Mouse (Mus musculus): ENCODE measurements around the gene Gm20422.

Gm20422 gene

GRCm38 (mm10) chr8:69793666-69794065 lies 19.0 kb upstream of the Gm20422 start:
- in situ Hi-C loops (cut with MseI, MboI): no loop called here

GRCm38 (mm10) chr8:69791415-69792068 lies 16.9 kb upstream of the Gm20422 start:
- in situ Hi-C loops (cut with MseI, MboI): no loop called here

- in situ Hi-C loops (cut with MseI, MboI): no loop called here
Measured at GRCm38 (mm10) chr8:69790773-69791367, 16.2 kb upstream of the Gm20422 start, which contains the start of the genes Atp13a1 and Zfp866. TSS of gene Atp13a1 (plus strand) at chr8:69791163. TSS of gene Zfp866 (minus strand) at chr8:69791178.

- in situ Hi-C loops (cut with MseI, MboI): no loop called here
Measured at GRCm38 (mm10) chr8:69790364-69790763, 15.7 kb upstream of the Gm20422 start.

- in situ Hi-C loops (cut with MseI, MboI): no loop called here
Measured at GRCm38 (mm10) chr8:69789731-69790130, 15.0 kb upstream of the Gm20422 start.

- in situ Hi-C loops (cut with MseI, MboI): no loop called here
Measured at GRCm38 (mm10) chr8:69789105-69789504, 14.4 kb upstream of the Gm20422 start.

- in situ Hi-C loops (cut with MseI, MboI): no loop called here
Measured at GRCm38 (mm10) chr8:69777111-69777510, 2.4 kb upstream of the Gm20422 start.

GRCm38 (mm10) chr8:69775149-69775534 lies 456 bp upstream of the Gm20422 start:
- in situ Hi-C loops (cut with MseI, MboI): no loop called here

GRCm38 (mm10) chr8:69772106-69772505 lies 2.6 kb downstream of the Gm20422 start:
- in situ Hi-C loops (cut with MseI, MboI): no loop called here

GRCm38 (mm10) chr8:69771221-69771620 lies 3.5 kb downstream of the Gm20422 start:
- in situ Hi-C loops (cut with MseI, MboI): no loop called here

GRCm38 (mm10) chr8:69761814-69762445 lies 12.8 kb downstream of the Gm20422 start:
- in situ Hi-C loops (cut with MseI, MboI): no loop called here

- in situ Hi-C loops (cut with MseI, MboI): no loop called here
Measured at GRCm38 (mm10) chr8:69758316-69758715, 16.4 kb downstream of the Gm20422 start.

GRCm38 (mm10) chr8:69752437-69752836 lies 22.2 kb downstream of the Gm20422 start:
- in situ Hi-C loops (cut with MseI, MboI): no loop called here

- in situ Hi-C loops (cut with MseI, MboI): no loop called here
Measured at GRCm38 (mm10) chr8:69749544-69750454, 24.9 kb downstream of the Gm20422 start, which contains the start of gene Zfp963. TSS of gene Zfp963 (minus strand) at chr8:69749970.

GRCm38 (mm10) chr8:69741231-69741630 lies 33.5 kb downstream of the Gm20422 start:
- in situ Hi-C loops (cut with MseI, MboI): no loop called here

GRCm38 (mm10) chr8:69740763-69741162 lies 33.9 kb downstream of the Gm20422 start:
- in situ Hi-C loops (cut with MseI, MboI): no loop called here

GRCm38 (mm10) chr8:69735495-69735894 lies 39.2 kb downstream of the Gm20422 start:
- in situ Hi-C loops (cut with MseI, MboI): no loop called here

GRCm38 (mm10) chr8:69717232-69717580 lies 57.5 kb downstream of the Gm20422 start:
- in situ Hi-C loops (cut with MseI, MboI): no loop called here

GRCm38 (mm10) chr8:69716403-69717231 lies 58.1 kb downstream of the Gm20422 start:
- in situ Hi-C loops (cut with MseI, MboI): no loop called here

- in situ Hi-C loops (cut with MseI, MboI): no loop called here
Measured at GRCm38 (mm10) chr8:69715366-69715765, 59.3 kb downstream of the Gm20422 start.

- in situ Hi-C loops (cut with MseI, MboI): no loop called here
Measured at GRCm38 (mm10) chr8:69713516-69713915, 61.2 kb downstream of the Gm20422 start.

Measured in mouse trophoblast stem cell (cell line).